Mouse (Mus musculus): ENCODE results near the gene Gsdma3. TPM values are rescaled to one million over a fixed set of nuclear protein-coding genes. Genes with fewer than 3 reads are reported as not detected.
"Not testable (repeated sequence)": the region's sequence is repeated elsewhere in the genome, so short reads cannot be mapped to it uniquely, and the experiment has no call there.

The Gsdma3 gene
- polyA plus RNA-seq, 1 experiment from 2014 or later: not detected

GRCm38 (mm10) chr11:98599291-98599690, 26.9 kb upstream of the Gsdma3 start:
- H3K4me2 ChIP-seq (replicated peaks; ENCODE audit: low read depth): 0 out of 2 replicates have a peak overlapping the region, but pooled peaks have one; percentile 9
- WGBS: 40% methylated on average over 18 of the region's 18 CpGs
- H3K9ac ChIP-seq (ENCODE audit: low read depth, low read length): no peak overlapping the region
- H3K36me3 ChIP-seq (ENCODE audit: control insufficient read depth, insufficient read depth): no peaks in the 10 kb centered on the region
- no peak for TF ChIP-seq CTCF (IDR thresholded peaks at IDR 0.05; ENCODE audit: low read depth)
- no peaks in the 10 kb centered on the region; the same call in 1 of the 2 replicates for H3K4me1 ChIP-seq (replicated peaks; ENCODE audit: control insufficient read depth, insufficient read depth, low read length)
- ATAC-seq: no peak
- peaks cover 11% of the 10 kb centered on the region; the same call in 1 of the 2 replicates for H3K27me3 ChIP-seq (replicated peaks; ENCODE audit: control insufficient read depth, insufficient read depth, low read length)
- H3K4me3 ChIP-seq (ENCODE audit: low read depth, low read length): no peak overlapping the region
- no peaks in the 10 kb centered on the region for H3K9me3 ChIP-seq (ENCODE audit: control insufficient read depth)
- H3K27ac ChIP-seq (ENCODE audit: low read depth, low read length): no peak overlapping the region

- no peak overlapping the region for H3K27ac ChIP-seq (ENCODE audit: low read depth, low read length)
- TF ChIP-seq CTCF (IDR thresholded peaks at IDR 0.05; ENCODE audit: low read depth): no peak
- H3K4me2 ChIP-seq (replicated peaks; ENCODE audit: low read depth): peak overlapping the region; percentile 70
- no peaks in the 10 kb centered on the region for H3K36me3 ChIP-seq (ENCODE audit: control insufficient read depth, insufficient read depth)
- ATAC-seq: peak; percentile 37
- 3% methylated on average over 20 of the region's 20 CpGs for WGBS
- H3K4me1 ChIP-seq (replicated peaks; ENCODE audit: control insufficient read depth, insufficient read depth, low read length): no peaks in the 10 kb centered on the region; the same call in 1 of the 2 replicates
- H3K27me3 ChIP-seq (replicated peaks; ENCODE audit: control insufficient read depth, insufficient read depth, low read length): peaks cover 11% of the 10 kb centered on the region; the same call in 1 of the 2 replicates
- no peaks in the 10 kb centered on the region for H3K9me3 ChIP-seq (ENCODE audit: control insufficient read depth)
- H3K9ac ChIP-seq (ENCODE audit: low read depth, low read length): no peak overlapping the region
- peak overlapping the region; percentile 29 for H3K4me3 ChIP-seq (ENCODE audit: low read depth, low read length)
These were observed 24.0 kb upstream of the Gsdma3 start for GRCm38 (mm10) chr11:98602090-98602690.

GRCm38 (mm10) chr11:98603953-98604352, 22.2 kb upstream of the Gsdma3 start:
- Histone ChIP-seq H3K27ac (ENCODE audit: low read depth, low read length) (no peak overlapping the region), H3K36me3 (ENCODE audit: control insufficient read depth, insufficient read depth) (no peaks in the 10 kb centered on the region), H3K4me3 (ENCODE audit: low read depth, low read length) (no peak overlapping the region), H3K9ac (ENCODE audit: low read depth, low read length) (no peak overlapping the region), H3K27me3 (replicated peaks; ENCODE audit: control insufficient read depth, insufficient read depth, low read length) (0 out of 2 replicates have a peak, but pooled peaks cover 6% of the 10 kb centered on the region), H3K9me3 (ENCODE audit: control insufficient read depth) (no peaks in the 10 kb centered on the region), H3K4me2 (replicated peaks; ENCODE audit: low read depth) (no peak overlapping the region), H3K4me1 (replicated peaks; ENCODE audit: control insufficient read depth, insufficient read depth, low read length) (no peaks in the 10 kb centered on the region; the same call in 1 of the 2 replicates)
- 79% methylated on average over 2 of the region's 2 CpGs for WGBS
- peak; percentile 39; the same call in 1 of the 2 replicates for TF ChIP-seq CTCF (IDR thresholded peaks at IDR 0.05; ENCODE audit: low read depth)
- ATAC-seq: no peak

- H3K9me3 ChIP-seq (ENCODE audit: control insufficient read depth); H3K9ac ChIP-seq (ENCODE audit: low read depth, low read length); H3K4me3 ChIP-seq (ENCODE audit: low read depth, low read length); H3K36me3 ChIP-seq (ENCODE audit: control insufficient read depth, insufficient read depth); ATAC-seq; H3K27me3 ChIP-seq (replicated peaks; ENCODE audit: control insufficient read depth, insufficient read depth, low read length); H3K4me2 ChIP-seq (replicated peaks; ENCODE audit: low read depth); H3K27ac ChIP-seq (ENCODE audit: low read depth, low read length); H3K4me1 ChIP-seq (replicated peaks; ENCODE audit: control insufficient read depth, insufficient read depth, low read length): not testable (repeated sequence)
- 58% methylated on average over 6 of the region's 6 CpGs for WGBS
These were observed 21.2 kb upstream of the Gsdma3 start for GRCm38 (mm10) chr11:98604911-98605310.

- no peak overlapping the region for H3K4me3 ChIP-seq (ENCODE audit: low read depth, low read length)
- H3K9ac ChIP-seq (ENCODE audit: low read depth, low read length): no peak overlapping the region
- H3K27me3 ChIP-seq (replicated peaks; ENCODE audit: control insufficient read depth, insufficient read depth, low read length): no peaks in the 10 kb centered on the region
- H3K27ac ChIP-seq (ENCODE audit: low read depth, low read length): no peak overlapping the region
- no peak overlapping the region for H3K4me2 ChIP-seq (replicated peaks; ENCODE audit: low read depth)
- WGBS: 7% methylated on average over 3 of the region's 3 CpGs
- H3K36me3 ChIP-seq (ENCODE audit: control insufficient read depth, insufficient read depth): no peaks in the 10 kb centered on the region
- no peak for ATAC-seq
- no peaks in the 10 kb centered on the region for H3K9me3 ChIP-seq (ENCODE audit: control insufficient read depth)
- no peaks in the 10 kb centered on the region; the same call in 1 of the 2 replicates for H3K4me1 ChIP-seq (replicated peaks; ENCODE audit: control insufficient read depth, insufficient read depth, low read length)
- peak; percentile 87 for TF ChIP-seq CTCF (IDR thresholded peaks at IDR 0.05; ENCODE audit: low read depth)
These were observed 19.4 kb upstream of the Gsdma3 start for GRCm38 (mm10) chr11:98606763-98607162.

- no peak for TF ChIP-seq CTCF (IDR thresholded peaks at IDR 0.05; ENCODE audit: low read depth)
- ATAC-seq: no peak
- 94% methylated on average over 13 of the region's 13 CpGs for WGBS
These were observed 5.4 kb upstream of the Gsdma3 start for GRCm38 (mm10) chr11:98620791-98621190.

GRCm38 (mm10) chr11:98623981-98624380, 2.2 kb upstream of the Gsdma3 start:
- WGBS: 82% methylated on average over 6 of the region's 6 CpGs
- H3K4me2 ChIP-seq (replicated peaks; ENCODE audit: low read depth); H3K36me3 ChIP-seq (ENCODE audit: control insufficient read depth, insufficient read depth); ATAC-seq; H3K4me3 ChIP-seq (ENCODE audit: low read depth, low read length); H3K27me3 ChIP-seq (replicated peaks; ENCODE audit: control insufficient read depth, insufficient read depth, low read length); H3K27ac ChIP-seq (ENCODE audit: low read depth, low read length); H3K9me3 ChIP-seq (ENCODE audit: control insufficient read depth); H3K9ac ChIP-seq (ENCODE audit: low read depth, low read length); H3K4me1 ChIP-seq (replicated peaks; ENCODE audit: control insufficient read depth, insufficient read depth, low read length): not testable (repeated sequence)

More at GRCm38 (mm10) chr11:98620791-98621190, 5.4 kb upstream of the Gsdma3 start:
- H3K4me2 ChIP-seq (replicated peaks; ENCODE audit: low read depth): no peak overlapping the region
- H3K27me3 ChIP-seq (replicated peaks; ENCODE audit: control insufficient read depth, insufficient read depth, low read length): no peaks in the 10 kb centered on the region
- H3K9me3 ChIP-seq (ENCODE audit: control insufficient read depth): 0 out of 2 replicates have a peak, but pooled peaks cover 2% of the 10 kb centered on the region
- no peak overlapping the region for H3K27ac ChIP-seq (ENCODE audit: low read depth, low read length)
- no peaks in the 10 kb centered on the region for H3K36me3 ChIP-seq (ENCODE audit: control insufficient read depth, insufficient read depth)
- no peaks in the 10 kb centered on the region for H3K4me1 ChIP-seq (replicated peaks; ENCODE audit: control insufficient read depth, insufficient read depth, low read length)
- H3K4me3 ChIP-seq (ENCODE audit: low read depth, low read length): no peak overlapping the region
- H3K9ac ChIP-seq (ENCODE audit: low read depth, low read length): no peak overlapping the region

- 97% methylated on average over 2 of the region's 2 CpGs for WGBS
- ATAC-seq; H3K9ac ChIP-seq (ENCODE audit: low read depth, low read length); H3K27ac ChIP-seq (ENCODE audit: low read depth, low read length); H3K27me3 ChIP-seq (replicated peaks; ENCODE audit: control insufficient read depth, insufficient read depth, low read length); H3K9me3 ChIP-seq (ENCODE audit: control insufficient read depth); H3K4me3 ChIP-seq (ENCODE audit: low read depth, low read length); H3K4me2 ChIP-seq (replicated peaks; ENCODE audit: low read depth); H3K4me1 ChIP-seq (replicated peaks; ENCODE audit: control insufficient read depth, insufficient read depth, low read length); H3K36me3 ChIP-seq (ENCODE audit: control insufficient read depth, insufficient read depth): not testable (repeated sequence)
These were observed 1.8 kb upstream of the Gsdma3 start for GRCm38 (mm10) chr11:98624381-98624780.

Measured in intestine, postnatal 0 days (tissue).